Mouse (Mus musculus) E14TG2a.4 (cell line): ENCODE results near the gene Havcr2.
A peak's percentile ranks its signal among the peaks of the same experiment; 100 is the strongest.

Experiments used
- H3K27me3 ChIP-seq: 2 replicates; pipeline ENCODE4 v1.6.1; 2014; ENCODE audit warnings: low read length, control low read depth; ENCODE audit not compliant: insufficient read depth
- H3K36me3 ChIP-seq: 2 replicates; pipeline ENCODE4 v1.6.1; 2014; ENCODE audit warnings: low read length, control low read depth; ENCODE audit not compliant: insufficient read depth
- H3K4me1 ChIP-seq: replicated peaks from 2 replicates; pipeline ENCODE4 v1.6.1; 2014; ENCODE audit warnings: low read depth, low read length, control low read depth
- H3K4me3 ChIP-seq: replicated peaks from 2 replicates; pipeline ENCODE4 v1.5.1; 2014; ENCODE audit warnings: mild to moderate bottlenecking, low read length
- H3K9me3 ChIP-seq: 2 replicates; pipeline ENCODE4 v1.6.1; 2014; ENCODE audit warnings: low read length, control low read depth
- CTCF ChIP-seq: conservative IDR thresholded peaks from 2 replicates; pipeline ENCODE4 v1.5.1; 2014; ENCODE audit warnings: low read length
- NANOG ChIP-seq: IDR thresholded peaks from 2 replicates; pipeline ENCODE4 v1.6.1; 2014; ENCODE audit warnings: borderline replicate concordance, low read length, mixed read lengths
- POU5F1 ChIP-seq: IDR thresholded peaks from 2 replicates; pipeline ENCODE4 v1.6.1; 2014; ENCODE audit warnings: low read length, borderline replicate concordance

Gene Havcr2

DNA sequence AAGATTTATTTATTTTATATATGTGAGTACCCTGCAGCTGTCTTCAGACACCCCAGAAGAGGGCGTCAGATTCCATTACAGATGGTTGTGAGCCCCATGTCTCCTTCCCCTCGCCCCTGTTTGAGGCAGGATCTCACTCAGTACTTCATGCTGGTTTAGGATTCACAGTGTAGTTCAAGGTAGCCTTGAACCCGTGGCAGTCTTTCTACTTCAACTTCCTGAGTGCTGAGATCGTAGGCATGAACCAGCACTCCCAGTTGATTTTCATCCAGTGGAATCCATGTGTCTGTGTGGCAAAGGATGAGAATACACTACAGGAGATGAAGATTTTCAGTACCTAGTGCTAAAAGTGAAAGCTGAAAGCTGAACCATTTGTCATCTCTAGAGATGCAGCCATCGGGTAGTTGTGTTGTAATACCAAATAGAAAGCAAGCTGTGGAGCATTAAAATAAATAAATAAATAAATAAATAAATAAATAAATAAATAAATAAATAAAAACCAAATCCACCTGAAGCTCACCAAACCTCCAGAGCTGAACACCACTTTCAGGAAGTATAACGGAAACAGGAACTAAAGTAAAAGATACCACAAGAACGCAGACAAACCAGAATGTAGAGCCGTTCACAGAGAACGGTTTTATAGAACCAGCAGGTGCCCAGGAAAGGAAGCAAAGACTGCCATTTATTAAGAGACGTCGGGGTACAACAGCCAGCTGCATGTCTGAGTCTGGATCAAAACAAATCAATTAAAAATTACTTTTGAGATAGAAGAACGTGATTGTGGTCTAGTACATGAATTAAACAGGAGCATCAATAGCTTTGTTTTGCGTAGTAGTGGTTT lies 6.9 kb upstream of the Havcr2 start:
- Histone ChIP-seq H3K27me3 (no peaks in the 10 kb centered on the region), H3K4me3 (no peak overlapping the region), H3K9me3 (no peaks in the 10 kb centered on the region), H3K4me1 (no peaks in the 10 kb centered on the region), H3K36me3 (peaks cover 13% of the 10 kb centered on the region)
- TF ChIP-seq POU5F1 (no peak), NANOG (no peak), CTCF (0 out of 2 replicates have a peak, but pooled peaks have one; percentile 8)

GRCm38 (mm10) chr11:46449461-46450080 lies 5.2 kb upstream of the Havcr2 start:
- Histone ChIP-seq H3K4me3 (peak overlapping the region; percentile 65), H3K27me3 (no peaks in the 10 kb centered on the region), H3K4me1 (no peaks in the 10 kb centered on the region), H3K9me3 (no peaks in the 10 kb centered on the region), H3K36me3 (no peaks in the 10 kb centered on the region)
- TF ChIP-seq NANOG = no peak
- TF ChIP-seq POU5F1 = no peak
- no peak for TF ChIP-seq CTCF

GRCm38 (mm10) chr11:46459960-46460359 lies 5.2 kb downstream of the Havcr2 start:
- no peaks in the 10 kb centered on the region for H3K4me1 ChIP-seq
- no peaks in the 10 kb centered on the region for H3K27me3 ChIP-seq
- no peaks in the 10 kb centered on the region for H3K9me3 ChIP-seq
- H3K36me3 ChIP-seq = no peaks in the 10 kb centered on the region
- no peak overlapping the region for H3K4me3 ChIP-seq
- TF ChIP-seq NANOG (no peak), POU5F1 (no peak), CTCF (no peak)

- Histone ChIP-seq H3K9me3 (no peaks in the 10 kb centered on the region), H3K4me1 (no peaks in the 10 kb centered on the region), H3K36me3 (no peaks in the 10 kb centered on the region), H3K4me3 (no peak overlapping the region), H3K27me3 (no peaks in the 10 kb centered on the region)
- TF ChIP-seq POU5F1 (no peak), CTCF (no peak), NANOG (no peak)
Measured at GRCm38 (mm10) chr11:46461362-46461761, 6.6 kb downstream of the Havcr2 start.

- H3K27me3 ChIP-seq = no peaks in the 10 kb centered on the region
- no peaks in the 10 kb centered on the region for H3K9me3 ChIP-seq
- no peaks in the 10 kb centered on the region for H3K36me3 ChIP-seq
- TF ChIP-seq CTCF (no peak), POU5F1 (no peak)
- no peak overlapping the region for H3K4me3 ChIP-seq
- H3K4me1 ChIP-seq = no peaks in the 10 kb centered on the region
Measured at GRCm38 (mm10) chr11:46461931-46462330, 7.2 kb downstream of the Havcr2 start.

GRCm38 (mm10) chr11:46466878-46467277 lies 12.1 kb downstream of the Havcr2 start:
- no peak overlapping the region for H3K4me3 ChIP-seq
- no peaks in the 10 kb centered on the region for H3K27me3 ChIP-seq
- no peaks in the 10 kb centered on the region for H3K9me3 ChIP-seq
- no peaks in the 10 kb centered on the region for H3K36me3 ChIP-seq
- H3K4me1 ChIP-seq = no peaks in the 10 kb centered on the region
- TF ChIP-seq NANOG = no peak
- no peak for TF ChIP-seq CTCF
- TF ChIP-seq POU5F1 = no peak

GRCm38 (mm10) chr11:46474220-46474619 lies 19.5 kb downstream of the Havcr2 start:
- peaks cover 13% of the 10 kb centered on the region for H3K9me3 ChIP-seq
- no peak overlapping the region for H3K4me3 ChIP-seq
- no peaks in the 10 kb centered on the region for H3K4me1 ChIP-seq
- no peaks in the 10 kb centered on the region for H3K36me3 ChIP-seq
- TF ChIP-seq CTCF (no peak), NANOG (no peak), POU5F1 (no peak)
- no peaks in the 10 kb centered on the region for H3K27me3 ChIP-seq

DNA sequence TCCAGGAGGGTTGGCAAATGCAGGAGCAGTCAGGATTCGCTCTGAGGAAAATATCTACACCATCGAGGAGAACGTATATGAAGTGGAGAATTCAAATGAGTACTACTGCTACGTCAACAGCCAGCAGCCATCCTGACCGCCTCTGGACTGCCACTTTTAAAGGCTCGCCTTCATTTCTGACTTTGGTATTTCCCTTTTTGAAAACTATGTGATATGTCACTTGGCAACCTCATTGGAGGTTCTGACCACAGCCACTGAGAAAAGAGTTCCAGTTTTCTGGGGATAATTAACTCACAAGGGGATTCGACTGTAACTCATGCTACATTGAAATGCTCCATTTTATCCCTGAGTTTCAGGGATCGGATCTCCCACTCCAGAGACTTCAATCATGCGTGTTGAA lies 24.6 kb downstream of the Havcr2 start:
- TF ChIP-seq CTCF = no peak
- TF ChIP-seq POU5F1 = no peak
- no peak for TF ChIP-seq NANOG
- H3K4me3 ChIP-seq = no peak overlapping the region
- peaks cover 19% of the 10 kb centered on the region for H3K9me3 ChIP-seq
- no peaks in the 10 kb centered on the region for H3K36me3 ChIP-seq
- H3K4me1 ChIP-seq = no peaks in the 10 kb centered on the region
- H3K27me3 ChIP-seq = no peaks in the 10 kb centered on the region

DNA sequence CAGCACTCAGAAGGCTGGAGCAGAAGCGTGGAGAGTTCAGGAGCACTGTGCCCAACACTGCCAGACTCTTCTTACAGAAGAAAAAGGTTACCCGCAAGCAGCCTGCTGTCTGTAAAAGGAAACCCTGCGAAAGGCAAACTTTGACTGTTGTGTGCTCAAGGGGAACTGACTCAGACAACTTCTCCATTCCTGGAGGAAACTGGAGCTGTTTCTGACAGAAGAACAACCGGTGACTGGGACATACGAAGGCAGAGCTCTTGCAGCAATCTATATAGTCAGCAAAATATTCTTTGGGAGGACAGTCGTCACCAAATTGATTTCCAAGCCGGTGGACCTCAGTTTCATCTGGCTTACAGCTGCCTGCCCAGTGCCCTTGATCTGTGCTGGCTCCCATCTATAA lies 25.8 kb downstream of the Havcr2 start:
- TF ChIP-seq POU5F1 (no peak), NANOG (no peak), CTCF (no peak)
- Histone ChIP-seq H3K4me3 (no peak overlapping the region), H3K36me3 (no peaks in the 10 kb centered on the region), H3K27me3 (no peaks in the 10 kb centered on the region), H3K4me1 (no peaks in the 10 kb centered on the region), H3K9me3 (peaks cover 11% of the 10 kb centered on the region)
